25 mouse cellular contexts compared by ENCODE assay signal in the genomic region with DNA sequence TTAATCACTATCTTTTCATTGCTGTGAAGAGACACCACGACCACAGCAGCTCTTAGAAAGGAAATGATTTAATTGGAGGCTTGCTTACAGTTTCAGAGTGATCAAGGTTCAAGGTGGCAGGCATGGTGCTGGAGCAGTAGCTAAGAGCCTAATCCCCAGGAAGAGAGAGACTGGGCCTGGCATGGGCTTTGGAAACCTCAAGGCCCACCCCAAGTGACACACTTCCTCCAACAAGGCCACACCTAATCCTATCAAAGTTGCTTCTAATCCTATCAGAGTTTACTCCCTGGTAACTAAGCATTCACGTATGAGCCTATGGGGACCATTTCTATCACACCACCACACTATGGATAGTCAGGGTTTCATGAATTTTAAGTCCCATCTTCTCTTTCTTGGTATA. TPM values are rescaled to one million over a fixed set of nuclear protein-coding genes. Genes with fewer than 3 reads are reported as not detected.
DNase-seq lines count a peak whose midpoint lies in the region; ATAC-seq lines count a peak whose summit lies in the region.
"Had no signal": no experiment of that assay in that cellular context is flagged by ENCODE, and none has a peak within 500 bp of the region (broad histone marks: within the 10 kb centered on the region; RNA-seq: fewer than 3 reads in every experiment).

No protein-coding gene starts in this region.

- no peak overlapping the region for H3K4me2 ChIP-seq in forebrain, embryonic 14.5 days (ENCODE audit: low read length)
- H3K4me2 ChIP-seq: embryonic facial prominence, embryonic 15.5 days; forebrain, embryonic 15.5 days; hindbrain, embryonic 13.5 days had no signal

- no peaks in the 10 kb centered on the region for H3K36me3 ChIP-seq in forebrain, embryonic 14.5 days (ENCODE audit: control insufficient read depth, insufficient read depth, low read length)
- H3K36me3 ChIP-seq: embryonic facial prominence, embryonic 15.5 days; forebrain, embryonic 10.5 days; forebrain, embryonic 15.5 days; heart, embryonic 10.5 days; hindbrain, embryonic 13.5 days had no signal

- H3K27me3 ChIP-seq in forebrain, embryonic 14.5 days (replicated peaks; ENCODE audit: control insufficient read depth, insufficient read depth, low read length) = no peaks in the 10 kb centered on the region
- H3K27me3 ChIP-seq: embryonic facial prominence, embryonic 15.5 days; forebrain, embryonic 15.5 days; hindbrain, embryonic 13.5 days had no signal

- intact Hi-C loops in heart, postnatal 25 days (cut with DNase I) = no loop called here

- no peak overlapping the region for H3K9ac ChIP-seq in forebrain, embryonic 14.5 days (ENCODE audit: low read length)
- H3K9ac ChIP-seq: embryonic facial prominence, embryonic 15.5 days; forebrain, embryonic 15.5 days; hindbrain, embryonic 13.5 days had no signal

- peak; percentile 52 for DNase-seq in heart, adult 11 months
- DNase-seq in heart, postnatal 25 days (ENCODE audit: low spot score) = no peak
- peak; percentile 2 for DNase-seq in thymus, postnatal 0 days (ENCODE audit: low spot score)
- no peak for DNase-seq in thymus, postnatal 4 days
- peak; percentile 70 for DNase-seq in induced T-regulatory cell, adult 2 months (ENCODE audit: low read depth)
- peak; percentile 2 for DNase-seq in retina, postnatal 7 days (ENCODE audit: low read depth, low spot score)
- DNase-seq in forebrain, embryonic 14.5 days (ENCODE audit: low spot score) = no peak
- DNase-seq in cerebellum, adult 9-10 months = no peak
- DNase-seq: adrenal gland, postnatal 14 days; cerebellum, adult 18-20 months; cerebellum, postnatal 10 days; gastrocnemius, postnatal 36 days; heart, adult 18-20 months; heart, postnatal 10 days had no signal

- no peaks in the 10 kb centered on the region for H3K4me1 ChIP-seq in forebrain, embryonic 14.5 days (ENCODE audit: control insufficient read depth, insufficient read depth, low read length)
- H3K4me1 ChIP-seq: embryonic facial prominence, embryonic 15.5 days; forebrain, embryonic 10.5 days; forebrain, embryonic 15.5 days; hindbrain, embryonic 13.5 days had no signal

- H3K9me3 ChIP-seq in forebrain, embryonic 14.5 days (replicated peaks; ENCODE audit: control insufficient read depth, low read length) = no peaks in the 10 kb centered on the region
- H3K9me3 ChIP-seq: embryonic facial prominence, embryonic 15.5 days; forebrain, embryonic 10.5 days; forebrain, embryonic 15.5 days; heart, embryonic 10.5 days; hindbrain, embryonic 13.5 days had no signal

- no peak overlapping the region for H3K4me3 ChIP-seq in forebrain, embryonic 14.5 days (ENCODE audit: low read depth, low read length)
- H3K4me3 ChIP-seq: embryonic facial prominence, embryonic 15.5 days; erythroblast, embryonic 14.5 days; forebrain, embryonic 10.5 days; forebrain, embryonic 15.5 days; heart, embryonic 10.5 days; hindbrain, embryonic 13.5 days had no signal

- WGBS in forebrain, embryonic 14.5 days = 58% methylated on average over 2 of the region's 2 CpGs

- ATAC-seq in forebrain, embryonic 14.5 days = no peak
- ATAC-seq: forebrain, embryonic 15.5 days had no signal

- H3K27ac ChIP-seq in forebrain, embryonic 14.5 days (ENCODE audit: low read depth, low read length) = no peak overlapping the region
- H3K27ac ChIP-seq: embryonic facial prominence, embryonic 15.5 days; forebrain, embryonic 10.5 days; forebrain, embryonic 15.5 days; heart, embryonic 10.5 days; hindbrain, embryonic 13.5 days had no signal

RNA-seq across cellular contexts. Expression of a gene that starts 25.7 kb away (rescaled TPM):
- under 1 TPM; 0.31 to 0.49 TPM for total RNA-seq in heart, postnatal 25 days (2021)
- 145 and 188 TPM in 2 replicates for polyA plus RNA-seq in thymus, postnatal 0 days (2015; fragmentation: Nextera tagmentation; extraction: Ambion mirVana)
- 5.6 and 7.4 TPM in 2 replicates for polyA plus RNA-seq in forebrain, embryonic 14.5 days (2014; fragmentation: Nextera tagmentation; extraction: Ambion mirVana)

RNA-seq across cellular contexts. Expression of a gene that starts 28.2 kb away (rescaled TPM):
- total RNA-seq in heart, postnatal 25 days (2021) = not detected
- 0.14 and 0.39 TPM in 2 replicates for polyA plus RNA-seq in thymus, postnatal 0 days (2015; fragmentation: Nextera tagmentation; extraction: Ambion mirVana)
- not detected in 2 replicates for polyA plus RNA-seq in forebrain, embryonic 14.5 days (2014; fragmentation: Nextera tagmentation; extraction: Ambion mirVana)
- total RNA-seq: adrenal gland, adult 18-20 months; adrenal gland, postnatal 14 days; gastrocnemius, adult 8-10 months; gastrocnemius, postnatal 36 days; heart, adult 18-20 months; heart, postnatal 10 days; MEL had no signal
- polyA plus RNA-seq: C2C12; embryonic facial prominence, embryonic 15.5 days; erythroblast, embryonic 14.5 days; forebrain, embryonic 10.5 days; forebrain, embryonic 15.5 days; heart, embryonic 14.5 days; hindbrain, embryonic 13.5 days had no signal

RNA-seq across cellular contexts. Expression of a gene that starts 40.2 kb away (rescaled TPM):
- 100 to 1,000 TPM; 152 to 167 TPM for total RNA-seq in heart, postnatal 25 days (2021)
- polyA plus RNA-seq in thymus, postnatal 0 days (2015; fragmentation: Nextera tagmentation; extraction: Ambion mirVana) = 56.7 and 61.8 TPM in 2 replicates
- polyA plus RNA-seq in forebrain, embryonic 14.5 days (2014; fragmentation: Nextera tagmentation; extraction: Ambion mirVana) = 102 and 109 TPM in 2 replicates

RNA-seq across cellular contexts. Expression of a gene that starts 52.8 kb away (rescaled TPM):
- total RNA-seq in heart, postnatal 25 days (2021) = under 1 TPM; 0.61 to 0.88 TPM
- polyA plus RNA-seq in thymus, postnatal 0 days (2015; fragmentation: Nextera tagmentation; extraction: Ambion mirVana) = 0.47 and 0.50 TPM in 2 replicates
- 0.36 and 0.43 TPM in 2 replicates for polyA plus RNA-seq in forebrain, embryonic 14.5 days (2014; fragmentation: Nextera tagmentation; extraction: Ambion mirVana)
- total RNA-seq: MEL had no signal
- polyA plus RNA-seq: C2C12 had no signal

Comparison
In these comparisons a context has a peak if more than half of its experiments do, and no peak if none do; other contexts are left out.
1. DNase-seq: peak in heart, adult 11 months (single experiment), thymus, postnatal 0 days (single experiment), induced T-regulatory cell, adult 2 months (single experiment) and retina, postnatal 7 days (single experiment); none in heart, postnatal 25 days (single experiment), thymus, postnatal 4 days (single experiment), forebrain, embryonic 14.5 days (single experiment) and cerebellum, adult 9-10 months (single experiment).
2. RNA of a gene that starts 25.7 kb away (polyA plus RNA-seq): 145 to 188 TPM in thymus, postnatal 0 days; 5.6 to 7.4 TPM in forebrain, embryonic 14.5 days; every median in the first group is over 10 times any median in the second.